Mouse (Mus musculus): ENCODE results near the gene Chkb. TPM values are rescaled to one million over a fixed set of nuclear protein-coding genes. Genes with fewer than 3 reads are reported as not detected.

Gene Chkb
- polyA plus RNA-seq, 1 experiment from 2014 or later: 50.1 TPM

GRCm38 (mm10) chr15:89461321-89461720, 31.6 kb upstream of the Chkb start:
- no peaks in the 10 kb centered on the region for H3K36me3 ChIP-seq (ENCODE audit: control insufficient read depth, insufficient read depth, low read length)
- 85% methylated on average over 15 of the region's 15 CpGs for WGBS
- no peaks in the 10 kb centered on the region for H3K4me1 ChIP-seq (ENCODE audit: control insufficient read depth, insufficient read depth, low read length)
- no peak overlapping the region for H3K4me2 ChIP-seq (ENCODE audit: low read depth, severe bottlenecking)
- no peak overlapping the region for H3K27ac ChIP-seq (replicated peaks; ENCODE audit: low read depth, low read length)
- no peaks in the 10 kb centered on the region for H3K9me3 ChIP-seq (ENCODE audit: control insufficient read depth, low read length)
- ATAC-seq (ENCODE audit: insufficient number of reproducible peaks, low FRiP score, low TSS enrichment, low read depth): no peak
- H3K27me3 ChIP-seq (ENCODE audit: control insufficient read depth, insufficient read depth, low read length): no peaks in the 10 kb centered on the region
- no peak overlapping the region for H3K9ac ChIP-seq (ENCODE audit: low read length)
- no peak for DNase-seq (ENCODE audit: low spot score)
- H3K4me3 ChIP-seq (ENCODE audit: low read depth, low read length): no peak overlapping the region

- no peaks in the 10 kb centered on the region for H3K9me3 ChIP-seq (ENCODE audit: control insufficient read depth, low read length)
- H3K27ac ChIP-seq (replicated peaks; ENCODE audit: low read depth, low read length): no peak overlapping the region
- no peaks in the 10 kb centered on the region for H3K4me1 ChIP-seq (ENCODE audit: control insufficient read depth, insufficient read depth, low read length)
- 68% methylated on average over 10 of the region's 10 CpGs for WGBS
- H3K4me3 ChIP-seq (ENCODE audit: low read depth, low read length): no peak overlapping the region
- no peak overlapping the region for H3K4me2 ChIP-seq (ENCODE audit: low read depth, severe bottlenecking)
- H3K9ac ChIP-seq (ENCODE audit: low read length): no peak overlapping the region
- no peaks in the 10 kb centered on the region for H3K36me3 ChIP-seq (ENCODE audit: control insufficient read depth, insufficient read depth, low read length)
- DNase-seq (ENCODE audit: low spot score) (no peak), ATAC-seq (ENCODE audit: insufficient number of reproducible peaks, low FRiP score, low TSS enrichment, low read depth) (no peak)
- 0 out of 2 replicates have a peak, but pooled peaks cover under 1% of the 10 kb centered on the region for H3K27me3 ChIP-seq (ENCODE audit: control insufficient read depth, insufficient read depth, low read length)
Observed at GRCm38 (mm10) chr15:89460298-89460697, 30.6 kb upstream of the Chkb start.

- ATAC-seq (ENCODE audit: insufficient number of reproducible peaks, low FRiP score, low TSS enrichment, low read depth) (no peak), DNase-seq (ENCODE audit: low spot score) (no peak)
- H3K4me1 ChIP-seq (ENCODE audit: control insufficient read depth, insufficient read depth, low read length): no peaks in the 10 kb centered on the region
- H3K9me3 ChIP-seq (ENCODE audit: control insufficient read depth, low read length): no peaks in the 10 kb centered on the region
- H3K9ac ChIP-seq (ENCODE audit: low read length): no peak overlapping the region
- 0 out of 2 replicates have a peak, but pooled peaks cover 2% of the 10 kb centered on the region for H3K27me3 ChIP-seq (ENCODE audit: control insufficient read depth, insufficient read depth, low read length)
- 85% methylated on average over 7 of the region's 7 CpGs for WGBS
- H3K27ac ChIP-seq (replicated peaks; ENCODE audit: low read depth, low read length): no peak overlapping the region
- no peak overlapping the region for H3K4me3 ChIP-seq (ENCODE audit: low read depth, low read length)
- H3K36me3 ChIP-seq (ENCODE audit: control insufficient read depth, insufficient read depth, low read length): no peaks in the 10 kb centered on the region
- no peak overlapping the region for H3K4me2 ChIP-seq (ENCODE audit: low read depth, severe bottlenecking)
Observed at GRCm38 (mm10) chr15:89459821-89460220, 30.1 kb upstream of the Chkb start.

- H3K4me2 ChIP-seq (ENCODE audit: low read depth, severe bottlenecking): no peak overlapping the region
- no peak overlapping the region for H3K27ac ChIP-seq (replicated peaks; ENCODE audit: low read depth, low read length)
- H3K4me3 ChIP-seq (ENCODE audit: low read depth, low read length): no peak overlapping the region
- WGBS: 92% methylated on average over 15 of the region's 15 CpGs
- H3K27me3 ChIP-seq (ENCODE audit: control insufficient read depth, insufficient read depth, low read length): peaks cover 3% of the 10 kb centered on the region
- H3K9me3 ChIP-seq (ENCODE audit: control insufficient read depth, low read length): no peaks in the 10 kb centered on the region
- no peak for DNase-seq (ENCODE audit: low spot score)
- no peaks in the 10 kb centered on the region for H3K36me3 ChIP-seq (ENCODE audit: control insufficient read depth, insufficient read depth, low read length)
- no peak for ATAC-seq (ENCODE audit: insufficient number of reproducible peaks, low FRiP score, low TSS enrichment, low read depth)
- no peaks in the 10 kb centered on the region for H3K4me1 ChIP-seq (ENCODE audit: control insufficient read depth, insufficient read depth, low read length)
- H3K9ac ChIP-seq (ENCODE audit: low read length): no peak overlapping the region
Observed at GRCm38 (mm10) chr15:89458942-89459341, 29.2 kb upstream of the Chkb start.

GRCm38 (mm10) chr15:89455642-89456041, 25.9 kb upstream of the Chkb start:
- 78% methylated on average over 6 of the region's 6 CpGs for WGBS
- Histone ChIP-seq H3K27me3 (ENCODE audit: control insufficient read depth, insufficient read depth, low read length) (peaks cover 8% of the 10 kb centered on the region), H3K36me3 (ENCODE audit: control insufficient read depth, insufficient read depth, low read length) (no peaks in the 10 kb centered on the region), H3K9me3 (ENCODE audit: control insufficient read depth, low read length) (no peaks in the 10 kb centered on the region), H3K4me3 (ENCODE audit: low read depth, low read length) (no peak overlapping the region), H3K4me1 (ENCODE audit: control insufficient read depth, insufficient read depth, low read length) (0 out of 2 replicates have a peak, but pooled peaks cover 4% of the 10 kb centered on the region), H3K4me2 (ENCODE audit: low read depth, severe bottlenecking) (no peak overlapping the region), H3K27ac (replicated peaks; ENCODE audit: low read depth, low read length) (no peak overlapping the region), H3K9ac (ENCODE audit: low read length) (no peak overlapping the region)
- ATAC-seq (ENCODE audit: insufficient number of reproducible peaks, low FRiP score, low TSS enrichment, low read depth): no peak
- DNase-seq (ENCODE audit: low spot score): no peak

GRCm38 (mm10) chr15:89454857-89455256, 25.1 kb upstream of the Chkb start:
- H3K4me1 ChIP-seq (ENCODE audit: control insufficient read depth, insufficient read depth, low read length): 0 out of 2 replicates have a peak, but pooled peaks cover 4% of the 10 kb centered on the region
- no peaks in the 10 kb centered on the region for H3K9me3 ChIP-seq (ENCODE audit: control insufficient read depth, low read length)
- no peak for DNase-seq (ENCODE audit: low spot score)
- no peaks in the 10 kb centered on the region for H3K36me3 ChIP-seq (ENCODE audit: control insufficient read depth, insufficient read depth, low read length)
- no peak overlapping the region for H3K4me3 ChIP-seq (ENCODE audit: low read depth, low read length)
- no peak for ATAC-seq (ENCODE audit: insufficient number of reproducible peaks, low FRiP score, low TSS enrichment, low read depth)
- H3K9ac ChIP-seq (ENCODE audit: low read length): no peak overlapping the region
- H3K4me2 ChIP-seq (ENCODE audit: low read depth, severe bottlenecking): no peak overlapping the region
- no peak overlapping the region for H3K27ac ChIP-seq (replicated peaks; ENCODE audit: low read depth, low read length)
- 33% methylated on average over 4 of the region's 6 CpGs for WGBS
- H3K27me3 ChIP-seq (ENCODE audit: control insufficient read depth, insufficient read depth, low read length): peaks cover 8% of the 10 kb centered on the region

- H3K9me3 ChIP-seq (ENCODE audit: control insufficient read depth, low read length): no peaks in the 10 kb centered on the region
- peak; percentile 40; the same call in 1 of the 2 replicates for ATAC-seq (ENCODE audit: insufficient number of reproducible peaks, low FRiP score, low TSS enrichment, low read depth)
- H3K4me2 ChIP-seq (ENCODE audit: low read depth, severe bottlenecking): peak within 1 kb of the TSS; percentile 88
- DNase-seq (ENCODE audit: low spot score): peak; percentile 39
- peaks cover 8% of the 10 kb centered on the region for H3K27me3 ChIP-seq (ENCODE audit: control insufficient read depth, insufficient read depth, low read length)
- peak within 1 kb of the TSS; percentile 49 for H3K4me3 ChIP-seq (ENCODE audit: low read depth, low read length)
- WGBS: under 1% methylated on average over 51 of the region's 53 CpGs
- no peak within 1 kb of the TSS for H3K27ac ChIP-seq (replicated peaks; ENCODE audit: low read depth, low read length)
- no peak within 1 kb of the TSS for H3K9ac ChIP-seq (ENCODE audit: low read length)
- H3K36me3 ChIP-seq (ENCODE audit: control insufficient read depth, insufficient read depth, low read length): no peaks in the 10 kb centered on the region
- 0 out of 2 replicates have a peak, but pooled peaks cover 4% of the 10 kb centered on the region for H3K4me1 ChIP-seq (ENCODE audit: control insufficient read depth, insufficient read depth, low read length)
Observed at GRCm38 (mm10) chr15:89453865-89454478, 24.3 kb upstream of the Chkb start, which contains the start of gene Mapk8ip2. Gene Mapk8ip2, plus strand, starts transcription at chr15:89453913.

- Histone ChIP-seq H3K36me3 (ENCODE audit: control insufficient read depth, insufficient read depth, low read length) (no peaks in the 10 kb centered on the region), H3K4me3 (ENCODE audit: low read depth, low read length) (peak overlapping the region; percentile 49), H3K4me1 (ENCODE audit: control insufficient read depth, insufficient read depth, low read length) (0 out of 2 replicates have a peak, but pooled peaks cover 4% of the 10 kb centered on the region), H3K4me2 (ENCODE audit: low read depth, severe bottlenecking) (peak overlapping the region; percentile 88), H3K9me3 (ENCODE audit: control insufficient read depth, low read length) (no peaks in the 10 kb centered on the region), H3K27ac (replicated peaks; ENCODE audit: low read depth, low read length) (no peak overlapping the region), H3K9ac (ENCODE audit: low read length) (no peak overlapping the region), H3K27me3 (ENCODE audit: control insufficient read depth, insufficient read depth, low read length) (peaks cover 8% of the 10 kb centered on the region)
- ATAC-seq (ENCODE audit: insufficient number of reproducible peaks, low FRiP score, low TSS enrichment, low read depth): peak; percentile 69
- WGBS: 5% methylated on average over 24 of the region's 24 CpGs
- peak; percentile 89 for DNase-seq (ENCODE audit: low spot score)
Observed at GRCm38 (mm10) chr15:89452906-89453864, 23.5 kb upstream of the Chkb start.
